Mouse (Mus musculus) forelimb bud, embryonic 11.5 days (tissue): Measurements from ENCODE around the gene Nol4l.
"Not testable (repeated sequence)": the region's sequence is repeated elsewhere in the genome, so short reads cannot be mapped to it uniquely, and the experiment has no call there.

Experiments used
- DNase-seq: peaks from one replicate; pipeline ENCODE4 v3.0.0-alpha.2; 2012; ENCODE audit warnings: low read depth, low spot score

The Nol4l gene

GRCm38 (mm10) chr2:153512416-153513323, 17.1 kb downstream of the Nol4l start:
- DNase-seq: no peak

- no peak for DNase-seq
Measured at GRCm38 (mm10) chr2:153511562-153511961, 18.2 kb downstream of the Nol4l start.

- no peak for DNase-seq
Measured at GRCm38 (mm10) chr2:153510136-153510535, 19.6 kb downstream of the Nol4l start.

- DNase-seq: no peak
Measured at GRCm38 (mm10) chr2:153509211-153510029, 20.4 kb downstream of the Nol4l start.

GRCm38 (mm10) chr2:153508405-153508804, 21.4 kb downstream of the Nol4l start:
- DNase-seq: no peak

- no peak for DNase-seq
Measured at GRCm38 (mm10) chr2:153507969-153508368, 21.8 kb downstream of the Nol4l start.

GRCm38 (mm10) chr2:153506385-153506784, 23.4 kb downstream of the Nol4l start:
- no peak for DNase-seq

GRCm38 (mm10) chr2:153499154-153499553, 30.6 kb downstream of the Nol4l start:
- DNase-seq: no peak

- no peak for DNase-seq
Measured at GRCm38 (mm10) chr2:153496898-153497297, 32.9 kb downstream of the Nol4l start.

- DNase-seq: no peak
Measured at GRCm38 (mm10) chr2:153496301-153496700, 33.5 kb downstream of the Nol4l start.

GRCm38 (mm10) chr2:153495818-153496217, 34.0 kb downstream of the Nol4l start:
- DNase-seq: no peak

- DNase-seq: not testable (repeated sequence)
Measured at GRCm38 (mm10) chr2:153495391-153495790, 34.4 kb downstream of the Nol4l start.

- DNase-seq: no peak
Measured at GRCm38 (mm10) chr2:153494293-153494811, 35.4 kb downstream of the Nol4l start.

GRCm38 (mm10) chr2:153493781-153494292, 35.9 kb downstream of the Nol4l start:
- DNase-seq: no peak

GRCm38 (mm10) chr2:153493393-153493731, 36.4 kb downstream of the Nol4l start:
- no peak for DNase-seq

- DNase-seq: peak; percentile 75
Measured at GRCm38 (mm10) chr2:153492573-153493392, 37.0 kb downstream of the Nol4l start, which contains the start of gene 4930404H24Rik. TSS of gene 4930404H24Rik (plus strand) at chr2:153492790.

GRCm38 (mm10) chr2:153492179-153492517, 37.6 kb downstream of the Nol4l start:
- DNase-seq: no peak

GRCm38 (mm10) chr2:153491512-153492178, 38.1 kb downstream of the Nol4l start:
- DNase-seq: no peak

GRCm38 (mm10) chr2:153490940-153491339, 38.8 kb downstream of the Nol4l start:
- DNase-seq: no peak

- DNase-seq: no peak
Measured at GRCm38 (mm10) chr2:153490116-153490515, 39.7 kb downstream of the Nol4l start.

- no peak for DNase-seq
Measured at GRCm38 (mm10) chr2:153484071-153484470, 45.7 kb downstream of the Nol4l start.
